Mouse (Mus musculus) liver, embryonic 12.5 days (tissue): ENCODE data around the gene Tex101. TPM values are rescaled to one million over a fixed set of nuclear protein-coding genes. Genes with fewer than 3 reads are reported as not detected.
"Not testable (repeated sequence)": the region's sequence is repeated elsewhere in the genome, so short reads cannot be mapped to it uniquely, and the experiment has no call there.

Experiments
- ATAC-seq: fragments of 200-750 bp; cut with Nextera tagmentation; 2 replicates; pipeline ENCODE4 v1.8.0; 2017; ENCODE audit warnings: moderate number of reproducible peaks, mild to moderate bottlenecking, moderate library complexity
- H3K27ac ChIP-seq: fragments of 300-500 bp; sonication (generic); 2 replicates; pipeline ENCODE4 v1.5.1; 2016; ENCODE audit warnings: mild to moderate bottlenecking
- H3K27me3 ChIP-seq: fragments of 300-500 bp; sonication (generic); replicated peaks from 2 replicates; pipeline ENCODE4 v1.6.1; 2016; ENCODE audit warnings: mild to moderate bottlenecking, moderate library complexity
- H3K36me3 ChIP-seq: fragments of 300-500 bp; sonication (generic); 2 replicates; pipeline ENCODE4 v1.6.1; 2016; ENCODE audit warnings: mild to moderate bottlenecking, moderate library complexity
- H3K4me1 ChIP-seq: fragments of 300-500 bp; sonication (generic); 2 replicates; pipeline ENCODE4 v1.6.1; 2016
- H3K4me2 ChIP-seq: fragments of 300-500 bp; sonication (generic); 2 replicates; pipeline ENCODE4 v1.6.1; 2016; ENCODE audit warnings: mild to moderate bottlenecking, moderate library complexity
- H3K4me3 ChIP-seq: fragments of 300-500 bp; sonication (generic); 2 replicates; pipeline ENCODE4 v1.5.1; 2016; ENCODE audit warnings: mild to moderate bottlenecking, moderate library complexity
- H3K9ac ChIP-seq: fragments of 300-500 bp; sonication (generic); 2 replicates; pipeline ENCODE4 v1.6.1; 2016; ENCODE audit warnings: mild to moderate bottlenecking, moderate library complexity
- H3K9me3 ChIP-seq: fragments of 300-500 bp; sonication (generic); replicated peaks from 2 replicates; pipeline ENCODE4 v1.6.1; 2016; ENCODE audit warnings: mild to moderate bottlenecking, moderate library complexity
- WGBS: fragments of 180-500 bp; shearing (Covaris S2); methylation state at CpG from one replicate; pipeline ENCODE4 v1.1.7; 2016; ENCODE audit not compliant: insufficient replicate concordance; 5-methylcytosine and 5-hydroxymethylcytosine counted together
- polyA plus RNA-seq: library from polyadenylated mRNA; unstranded; fragments of >200 nt; fragmentation: Nextera tagmentation; extraction: Ambion mirVana; gene quantifications from 2 replicates; pipeline ENCODE4 v1.2.1, GENCODE M21; 2016

Tex101 gene
- polyA plus RNA-seq, 1 experiment from 2014 or later, result not detected

- Histone ChIP-seq H3K36me3 (no peaks in the 10 kb centered on the region), H3K27me3 (no peaks in the 10 kb centered on the region; the same call in 1 of the 2 replicates), H3K9me3 (no peaks in the 10 kb centered on the region), H3K27ac (no peak overlapping the region), H3K4me1 (peaks cover 9% of the 10 kb centered on the region), H3K4me3 (no peak overlapping the region), H3K9ac (no peak overlapping the region), H3K4me2 (no peak overlapping the region)
- ATAC-seq, result no peak
- 61% methylated on average over 10 of the region's 10 CpGs for WGBS
These were observed 46.2 kb downstream of the Tex101 start for GRCm38 (mm10) chr7:24630116-24630880.

DNA sequence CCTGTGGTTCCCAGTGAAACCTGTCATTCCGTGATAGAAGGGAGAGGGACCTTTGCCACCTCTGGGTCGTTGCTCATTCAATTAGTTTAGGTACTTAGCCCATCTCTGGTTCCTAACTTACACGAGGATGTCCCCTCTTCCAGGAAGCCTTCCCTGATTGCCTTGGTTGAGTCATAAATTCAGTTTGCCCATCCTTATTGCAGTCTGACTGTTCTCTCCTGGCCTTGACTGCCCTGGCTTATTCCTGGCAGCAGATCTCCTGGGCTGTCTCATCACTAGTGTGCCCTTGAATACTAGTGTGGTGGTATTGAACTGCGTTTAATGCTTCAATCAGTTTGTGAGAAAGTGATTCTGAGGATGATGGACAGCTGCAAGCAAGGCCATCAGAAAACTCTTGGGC, 46.8 kb downstream of the Tex101 start:
- H3K27me3 ChIP-seq, result no peaks in the 10 kb centered on the region
- no peak overlapping the region for H3K9ac ChIP-seq
- H3K4me1 ChIP-seq, result peaks cover 9% of the 10 kb centered on the region
- H3K27ac ChIP-seq, result no peak overlapping the region
- no peaks in the 10 kb centered on the region for H3K36me3 ChIP-seq
- H3K9me3 ChIP-seq, result no peaks in the 10 kb centered on the region
- 0 out of 2 replicates have a peak overlapping the region, but pooled peaks have one; percentile 70 for H3K4me2 ChIP-seq
- ATAC-seq, result no peak
- H3K4me3 ChIP-seq, result no peak overlapping the region
- WGBS, result 55% methylated on average over 4 of the region's 4 CpGs

- peaks cover 9% of the 10 kb centered on the region for H3K4me1 ChIP-seq
- no peaks in the 10 kb centered on the region for H3K9me3 ChIP-seq
- H3K4me2 ChIP-seq, result peak overlapping the region; percentile 70
- ATAC-seq, result peak; percentile 89
- H3K27me3 ChIP-seq, result no peaks in the 10 kb centered on the region
- H3K9ac ChIP-seq, result peak overlapping the region; percentile 59; the same call in 1 of the 2 replicates
- H3K4me3 ChIP-seq, result peak overlapping the region; percentile 41
- WGBS, result 9% methylated on average over 33 of the region's 33 CpGs
- H3K27ac ChIP-seq, result no peak overlapping the region
- no peaks in the 10 kb centered on the region for H3K36me3 ChIP-seq
These were observed 47.5 kb downstream of the Tex101 start for GRCm38 (mm10) chr7:24628685-24629610.

DNA sequence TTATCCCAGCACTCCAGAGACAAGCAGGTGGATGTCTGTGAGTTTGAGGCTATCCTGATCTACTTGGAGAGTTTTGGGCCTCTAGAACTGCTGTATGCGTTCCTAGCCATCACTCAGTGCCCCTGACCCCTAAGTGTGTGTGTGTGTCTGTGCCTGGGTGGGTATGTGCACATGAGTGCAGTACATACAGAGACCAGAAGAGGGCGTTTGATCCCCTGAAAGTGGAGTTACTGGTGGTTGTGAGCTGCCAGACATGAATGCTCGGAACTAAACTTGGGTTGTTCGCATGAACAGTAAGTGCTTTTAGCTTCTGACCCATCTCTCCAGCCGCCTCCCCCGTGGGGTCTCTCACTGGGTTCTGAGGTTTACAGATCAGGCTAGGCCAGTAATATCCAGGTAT, 53.5 kb downstream of the Tex101 start:
- ATAC-seq, result no peak

DNA sequence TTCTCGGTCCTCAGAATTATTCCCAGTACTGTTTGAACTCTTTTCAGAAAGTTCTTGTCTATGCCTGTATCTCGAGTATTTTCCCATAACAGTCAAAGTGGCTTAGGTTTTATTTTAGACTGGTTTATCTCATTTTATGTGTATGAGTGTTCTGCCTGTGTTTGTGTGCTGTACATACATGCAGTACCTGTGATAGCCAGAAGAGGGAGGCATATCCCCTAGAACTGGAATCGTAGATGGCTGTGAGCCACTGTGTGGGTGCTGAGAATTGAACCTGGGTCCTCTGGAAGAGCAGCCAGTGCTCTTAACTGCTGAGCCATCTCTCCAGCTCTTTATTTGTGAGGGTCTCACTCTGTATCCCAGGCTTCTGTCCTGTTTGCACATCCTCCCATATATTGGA, 55.3 kb downstream of the Tex101 start:
- Histone ChIP-seq H3K27ac (no peak overlapping the region), H3K4me3 (no peak overlapping the region), H3K27me3 (no peaks in the 10 kb centered on the region; the same call in 1 of the 2 replicates), H3K9me3 (no peaks in the 10 kb centered on the region; the same call in 1 of the 2 replicates), H3K4me2 (no peak overlapping the region), H3K36me3 (peaks cover 30% of the 10 kb centered on the region), H3K4me1 (peaks cover 14% of the 10 kb centered on the region), H3K9ac (no peak overlapping the region)
- WGBS, result 74% methylated on average over 3 of the region's 3 CpGs
- no peak for ATAC-seq

More for the DNA sequence above, 53.5 kb downstream of the Tex101 start:
- Histone ChIP-seq H3K4me3 (no peak overlapping the region), H3K27me3 (no peaks in the 10 kb centered on the region; the same call in 1 of the 2 replicates), H3K9ac (no peak overlapping the region), H3K36me3 (peaks cover 30% of the 10 kb centered on the region), H3K4me1 (no peaks in the 10 kb centered on the region), H3K4me2 (no peak overlapping the region), H3K9me3 (no peaks in the 10 kb centered on the region; the same call in 1 of the 2 replicates), H3K27ac (no peak overlapping the region)
- 75% methylated on average over 6 of the region's 6 CpGs for WGBS

DNA sequence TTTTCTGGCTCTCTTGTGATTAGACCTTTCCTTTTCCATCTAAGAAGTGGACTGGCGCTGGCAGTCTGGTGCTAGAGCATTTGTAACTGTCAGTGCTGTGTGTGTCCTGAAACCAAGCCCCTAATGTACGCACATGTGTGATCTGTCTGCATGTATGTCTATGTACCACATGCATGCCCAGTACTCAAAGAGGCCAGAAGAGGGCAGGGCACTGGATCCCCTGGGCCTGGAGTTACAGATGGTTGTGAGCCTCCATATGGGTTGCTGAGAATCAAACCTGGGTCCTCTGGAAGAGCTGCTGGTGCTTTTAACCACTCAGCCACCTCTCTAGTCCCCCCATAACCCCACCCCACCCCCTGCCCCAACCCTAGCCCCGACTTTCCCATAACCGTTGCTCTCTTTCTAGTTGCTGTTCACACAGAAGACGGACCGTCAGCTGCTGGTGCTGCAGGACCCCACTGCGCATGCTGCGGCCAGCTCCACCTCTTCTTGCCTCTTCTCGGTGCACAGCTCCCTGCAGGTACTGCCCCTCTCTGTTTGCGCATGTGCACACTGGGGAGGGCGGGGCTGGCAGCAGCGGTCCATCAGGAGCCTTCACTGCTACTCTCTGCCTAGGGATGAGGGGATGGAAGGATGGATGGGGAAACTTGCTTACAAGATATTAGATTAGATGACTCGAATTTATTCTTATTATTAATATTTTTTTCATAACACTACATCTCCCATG, 56.6 kb downstream of the Tex101 start:
- no peak overlapping the region for H3K4me3 ChIP-seq
- H3K4me1 ChIP-seq, result peaks cover 17% of the 10 kb centered on the region
- no peak overlapping the region for H3K4me2 ChIP-seq
- no peaks in the 10 kb centered on the region; the same call in 1 of the 2 replicates for H3K9me3 ChIP-seq
- no peaks in the 10 kb centered on the region; the same call in 1 of the 2 replicates for H3K27me3 ChIP-seq
- 81% methylated on average over 13 of the region's 13 CpGs for WGBS
- H3K9ac ChIP-seq, result no peak overlapping the region
- H3K27ac ChIP-seq, result no peak overlapping the region
- ATAC-seq, result no peak
- H3K36me3 ChIP-seq, result peaks cover 30% of the 10 kb centered on the region

DNA sequence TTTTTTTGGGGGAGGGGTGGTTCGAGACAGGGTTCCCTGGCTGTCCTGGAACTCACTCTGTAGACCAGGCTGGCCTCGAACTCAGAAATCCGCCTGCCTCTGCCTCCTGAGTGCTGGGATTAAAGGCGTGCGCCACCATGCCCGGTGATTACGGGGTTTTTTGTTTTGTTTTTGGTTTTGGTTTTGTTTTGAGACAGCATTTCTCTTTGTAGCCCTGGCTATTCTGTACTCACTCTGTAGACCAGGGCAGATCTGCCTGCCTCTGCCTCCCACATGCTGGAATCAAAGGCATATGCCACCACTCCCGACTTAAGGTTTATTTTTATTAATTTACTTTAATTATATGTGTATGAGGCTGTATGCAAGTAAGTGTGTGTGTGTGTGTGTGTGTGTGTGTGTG, 58.1 kb downstream of the Tex101 start:
- H3K4me2 ChIP-seq, H3K27me3 ChIP-seq, ATAC-seq, H3K9ac ChIP-seq, H3K27ac ChIP-seq, H3K4me3 ChIP-seq, H3K9me3 ChIP-seq: not testable (repeated sequence)
- Histone ChIP-seq H3K4me1 (peaks cover 17% of the 10 kb centered on the region), H3K36me3 (peaks cover 30% of the 10 kb centered on the region)
- WGBS, result 73% methylated on average over 8 of the region's 8 CpGs

Other genes with a start within 250 kb of the Tex101 start
- gene Irgc1, start 224.4 kb downstream of the Tex101 start, polyA plus RNA-seq, result not detected in 2 replicates
- gene Plaur, start 214.2 kb downstream of the Tex101 start, polyA plus RNA-seq, result 2.6 and 2.8 TPM in 2 replicates
- 0.28 and 0.35 TPM in 2 replicates for gene Cadm4, start 194.7 kb downstream of the Tex101 start, polyA plus RNA-seq
- 12.4 and 14.2 TPM in 2 replicates for gene Zfp428, start 169.7 kb downstream of the Tex101 start, polyA plus RNA-seq
- 0.20 and 0.24 TPM in 2 replicates for gene AC161166.1, start 164.2 kb downstream of the Tex101 start, polyA plus RNA-seq
- 2.8 and 3.1 TPM in 2 replicates for gene Irgq, start 146.0 kb downstream of the Tex101 start, polyA plus RNA-seq
- not detected in 2 replicates for gene Pinlyp, start 130.6 kb downstream of the Tex101 start, polyA plus RNA-seq
- 61.5 and 63.0 TPM in 2 replicates for gene Xrcc1, start 130.4 kb downstream of the Tex101 start, polyA plus RNA-seq
- 15.1 and 17.0 TPM in 2 replicates for gene Ethe1, start 89.1 kb downstream of the Tex101 start, polyA plus RNA-seq
- gene Zfp575, start 89.0 kb downstream of the Tex101 start, polyA plus RNA-seq, result 0.41 and 0.57 TPM in 2 replicates
- gene Phldb3, start 65.9 kb downstream of the Tex101 start, polyA plus RNA-seq, result 0.08 and 0.22 TPM in 2 replicates
- gene Lypd3, start 40.1 kb downstream of the Tex101 start, polyA plus RNA-seq, result not detected in 2 replicates
- gene BC049730, start 32.6 kb upstream of the Tex101 start, polyA plus RNA-seq, result not detected in 2 replicates
- not detected in 2 replicates for gene Gm4763, start 50.2 kb upstream of the Tex101 start, polyA plus RNA-seq
- gene Cd177, start 83.6 kb upstream of the Tex101 start, polyA plus RNA-seq, result 0.55 and 0.93 TPM in 2 replicates
- 0.30 and 0.42 TPM in 2 replicates for gene Ceacam10, start 100.5 kb upstream of the Tex101 start, polyA plus RNA-seq
- 3.0 and 3.4 TPM in 2 replicates for gene Gm9844, start 185.5 kb upstream of the Tex101 start, polyA plus RNA-seq
- not detected in 2 replicates for gene Lypd4, start 193.3 kb upstream of the Tex101 start, polyA plus RNA-seq
- gene Dmrtc2, start 193.4 kb upstream of the Tex101 start, polyA plus RNA-seq, result not detected in 2 replicates
- 1,803 and 1,813 TPM in 2 replicates for gene Rps19, start 207.7 kb upstream of the Tex101 start, polyA plus RNA-seq
- 0.12 TPM in 1 of 2 replicates, not detected in the other for gene Cd79a, start 220.7 kb upstream of the Tex101 start, polyA plus RNA-seq
- gene Arhgef1, start 226.2 kb upstream of the Tex101 start, polyA plus RNA-seq, result 71.9 and 80.4 TPM in 2 replicates